Mouse (Mus musculus) neural tube, embryonic 13.5 days (tissue): Measurements from ENCODE around the gene Selenov. TPM values are rescaled to one million over a fixed set of nuclear protein-coding genes. Genes with fewer than 3 reads are reported as not detected.

Experiments
- ATAC-seq: fragments of 200-750 bp; cut with Nextera tagmentation; 2 replicates; pipeline ENCODE4 v1.8.0; 2017; ENCODE audit warnings: low read depth, mild to moderate bottlenecking, moderate TSS enrichment, moderate library complexity
- H3K27ac ChIP-seq: fragments of 300-500 bp; sonication (generic); replicated peaks from 2 replicates; pipeline ENCODE4 v1.5.1; 2015; ENCODE audit warnings: moderate library complexity, mild to moderate bottlenecking, inconsistent platforms
- H3K27me3 ChIP-seq: fragments of 300-500 bp; sonication (generic); 2 replicates; pipeline ENCODE4 v1.6.1; 2015; ENCODE audit warnings: mild to moderate bottlenecking, inconsistent platforms
- H3K36me3 ChIP-seq: fragments of 300-500 bp; sonication (generic); 2 replicates; pipeline ENCODE4 v1.6.1; 2015; ENCODE audit warnings: mild to moderate bottlenecking, inconsistent platforms
- H3K4me1 ChIP-seq: fragments of 300-500 bp; sonication (generic); replicated peaks from 2 replicates; pipeline ENCODE4 v1.6.1; 2015; ENCODE audit warnings: inconsistent platforms
- H3K4me2 ChIP-seq: fragments of 300-500 bp; sonication (generic); 2 replicates; pipeline ENCODE4 v1.6.1; 2015; ENCODE audit warnings: inconsistent platforms, mild to moderate bottlenecking, moderate library complexity
- H3K4me3 ChIP-seq: fragments of 300-500 bp; sonication (generic); 2 replicates; pipeline ENCODE4 v1.5.1; 2015; ENCODE audit warnings: mild to moderate bottlenecking, inconsistent platforms
- H3K9ac ChIP-seq: fragments of 300-500 bp; sonication (generic); 2 replicates; pipeline ENCODE4 v1.6.1; 2015; ENCODE audit warnings: moderate library complexity, mild to moderate bottlenecking, inconsistent platforms
- H3K9me3 ChIP-seq: fragments of 300-500 bp; sonication (generic); 2 replicates; pipeline ENCODE4 v1.6.1; 2016; ENCODE audit warnings: inconsistent platforms
- WGBS: fragments of 180-500 bp; shearing (Covaris S2); methylation state at CpG from one replicate; pipeline ENCODE4 v1.1.7; 2015; 5-methylcytosine and 5-hydroxymethylcytosine counted together
- polyA plus RNA-seq: library from polyadenylated mRNA; unstranded; fragments of >200 nt; fragmentation: Nextera tagmentation; extraction: Ambion mirVana; gene quantifications from 2 replicates; pipeline ENCODE4 v1.2.1, GENCODE M21; 2015

The Selenov gene
- polyA plus RNA-seq = 0.50 and 0.69 TPM in 2 replicates

DNA sequence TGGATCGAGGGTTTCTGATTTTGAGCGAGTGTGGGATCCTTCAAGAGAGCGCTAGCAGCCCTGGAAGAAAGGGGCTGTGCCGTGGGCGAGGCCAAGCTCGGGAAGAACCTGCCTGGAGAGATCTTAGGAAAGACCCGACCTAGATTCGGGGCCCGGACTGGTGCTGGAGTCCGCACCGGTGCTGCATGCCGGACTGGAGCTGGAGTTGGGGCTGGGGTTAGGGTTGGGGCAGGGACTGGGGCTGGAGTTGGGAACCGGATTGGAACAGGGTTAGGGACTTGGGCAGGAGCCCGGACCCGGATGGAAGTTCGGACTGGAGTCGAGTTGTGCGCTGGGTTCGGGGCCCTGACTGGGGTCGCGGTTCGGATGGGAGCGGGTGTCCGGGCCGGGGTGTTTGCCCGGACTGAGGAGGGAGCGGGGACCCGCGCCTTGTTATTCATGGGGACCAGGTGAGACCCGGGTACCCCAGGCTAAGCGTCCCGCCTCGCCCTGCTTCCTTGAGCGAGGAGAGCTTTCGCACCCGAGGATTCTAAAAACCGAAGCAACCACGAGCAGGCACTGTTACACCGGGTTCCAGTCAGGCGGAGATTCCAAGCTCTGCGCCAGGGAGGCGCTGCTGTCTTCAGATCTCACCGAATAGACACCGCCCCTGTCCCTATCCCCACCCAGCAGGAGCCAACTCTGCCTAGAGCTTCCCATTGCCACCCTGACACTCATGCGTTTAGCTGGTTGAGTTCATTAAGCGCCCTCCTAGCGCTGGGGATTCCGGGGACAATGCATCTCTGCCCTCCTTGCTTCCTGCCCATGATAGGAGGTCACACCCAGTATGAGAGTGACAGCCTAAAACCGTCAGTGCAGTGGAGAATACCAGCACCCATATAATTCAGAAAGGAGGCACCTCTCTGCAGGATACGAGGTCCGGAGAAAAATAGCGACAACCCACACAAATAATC is at the start of gene Selenov:
Selenov (minus strand) TSS at position 549 of the 953 bp plus-strand sequence.
- Histone ChIP-seq H3K4me1 (peaks cover 39% of the 10 kb centered on the region), H3K9ac (peak within 1 kb of the TSS; percentile 48), H3K27ac (no peak within 1 kb of the TSS), H3K9me3 (no peaks in the 10 kb centered on the region), H3K27me3 (peaks cover 66% of the 10 kb centered on the region), H3K4me3 (peak within 1 kb of the TSS; percentile 31), H3K36me3 (no peaks in the 10 kb centered on the region), H3K4me2 (peak within 1 kb of the TSS; percentile 54)
- peak; percentile 34 for ATAC-seq
- WGBS = 1% methylated on average over 52 of the region's 52 CpGs

DNA sequence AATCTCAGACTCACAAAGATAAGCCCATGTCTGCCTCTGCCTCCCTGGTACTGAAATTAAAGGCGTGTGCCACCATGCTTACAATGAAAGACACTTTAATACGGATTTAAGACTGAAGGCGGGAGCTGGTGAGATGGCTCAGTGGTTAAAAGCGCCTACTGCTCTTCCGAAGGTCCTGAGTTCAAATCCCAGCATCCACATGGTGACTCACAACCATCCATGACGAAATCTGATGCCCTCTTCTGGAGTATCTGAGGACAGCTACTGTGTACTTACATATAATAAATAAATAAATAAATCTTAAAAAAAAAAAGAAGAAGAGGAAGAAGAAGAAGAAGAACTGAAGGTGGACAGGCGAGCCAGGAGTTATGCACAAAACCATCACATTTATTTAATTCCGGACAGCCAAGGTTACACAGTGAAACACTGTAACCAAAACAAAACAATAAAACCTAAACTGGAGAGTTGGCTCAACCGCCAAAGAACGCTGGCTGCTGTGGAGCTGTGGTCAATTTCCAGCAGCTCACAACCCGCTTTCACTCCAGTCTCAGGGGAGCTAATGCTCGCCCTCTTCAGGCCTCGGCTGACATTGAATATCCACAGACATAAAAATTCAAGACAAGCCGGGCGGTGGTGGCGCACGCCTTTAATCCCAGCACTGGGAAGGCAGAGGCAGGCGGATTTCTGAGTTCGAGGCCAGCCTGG is 48.4 kb upstream of the Selenov start:
- 78% methylated on average over 19 of the region's 19 CpGs for WGBS

GRCm38 (mm10) chr7:28338108-28338998 is 47.4 kb upstream of the Selenov start, which contains the start of gene Supt5:
Supt5 (minus strand) TSS chr7:28338746.
- ATAC-seq = peak; percentile 99
- Histone ChIP-seq H3K27me3 (no peaks in the 10 kb centered on the region), H3K4me1 (peaks cover 30% of the 10 kb centered on the region), H3K4me3 (peak within 1 kb of the TSS; percentile 89), H3K9ac (peak within 1 kb of the TSS; percentile 96), H3K9me3 (no peaks in the 10 kb centered on the region), H3K36me3 (peaks cover 14% of the 10 kb centered on the region; the same call in 1 of the 2 replicates), H3K4me2 (peak within 1 kb of the TSS; percentile 89), H3K27ac (peak within 1 kb of the TSS; percentile 85)
- WGBS = under 1% methylated on average over 77 of the region's 77 CpGs

More for the DNA sequence above, 48.4 kb upstream of the Selenov start:
- no peaks in the 10 kb centered on the region for H3K9me3 ChIP-seq
- peaks cover 30% of the 10 kb centered on the region for H3K4me1 ChIP-seq
- H3K27ac ChIP-seq = peak overlapping the region; percentile 85
- H3K4me3 ChIP-seq = peak overlapping the region; percentile 89
- H3K36me3 ChIP-seq = peaks cover 9% of the 10 kb centered on the region; the same call in 1 of the 2 replicates
- H3K9ac ChIP-seq = peak overlapping the region; percentile 96; the same call in 1 of the 2 replicates
- ATAC-seq = 0 out of 2 replicates have a peak, but pooled peaks have one; percentile 3
- no peaks in the 10 kb centered on the region for H3K27me3 ChIP-seq
- peak overlapping the region; percentile 89 for H3K4me2 ChIP-seq

DNA sequence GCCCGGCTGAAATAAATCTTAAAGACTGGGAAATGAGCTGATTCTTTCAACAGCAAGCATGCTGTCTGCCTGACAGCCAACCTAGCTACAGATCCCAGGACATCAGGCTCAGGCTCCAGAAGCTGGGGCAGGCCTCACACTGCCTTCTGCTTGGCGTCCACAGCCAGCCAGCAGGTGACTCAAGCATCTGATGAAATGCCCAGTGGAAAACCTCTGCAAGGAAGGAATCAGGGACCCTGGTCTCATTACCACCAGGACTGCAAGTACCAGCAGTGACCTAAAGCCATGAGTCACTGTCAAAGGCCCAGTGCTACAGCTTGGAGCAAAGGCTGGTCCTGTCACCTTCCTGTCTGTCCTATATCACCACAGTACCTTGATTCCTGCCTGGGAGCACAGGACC is 44.5 kb upstream of the Selenov start:
- Histone ChIP-seq H3K9me3 (no peaks in the 10 kb centered on the region), H3K4me2 (no peak overlapping the region), H3K27ac (no peak overlapping the region), H3K27me3 (no peaks in the 10 kb centered on the region), H3K4me3 (no peak overlapping the region), H3K9ac (no peak overlapping the region), H3K36me3 (peaks cover 36% of the 10 kb centered on the region), H3K4me1 (peaks cover 30% of the 10 kb centered on the region)
- ATAC-seq = no peak
- 91% methylated on average over 2 of the region's 2 CpGs for WGBS

DNA sequence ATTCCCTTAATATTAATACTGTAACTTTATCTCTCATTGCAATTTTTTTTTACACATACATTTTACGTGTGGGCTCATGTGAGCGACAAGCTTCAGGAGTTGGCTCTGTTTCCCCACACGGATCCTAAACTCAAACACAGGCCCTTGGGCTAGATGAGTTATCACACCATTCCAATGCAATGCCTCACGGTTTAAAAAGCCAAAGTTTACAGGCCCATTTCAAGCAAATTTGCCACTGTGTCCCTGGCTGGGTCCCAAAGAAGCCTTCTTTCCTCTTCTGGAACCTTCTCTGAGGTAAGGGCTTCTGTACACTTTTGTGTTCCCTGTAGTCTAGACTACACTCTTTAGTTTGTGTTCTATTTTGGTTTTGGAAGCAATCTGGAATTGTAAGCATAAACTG is 43.5 kb upstream of the Selenov start:
- no peaks in the 10 kb centered on the region for H3K9me3 ChIP-seq
- no peak overlapping the region for H3K9ac ChIP-seq
- 91% methylated on average over 4 of the region's 4 CpGs for WGBS
- peaks cover 45% of the 10 kb centered on the region for H3K36me3 ChIP-seq
- no peak overlapping the region for H3K4me2 ChIP-seq
- no peak for ATAC-seq
- H3K27me3 ChIP-seq = no peaks in the 10 kb centered on the region
- H3K4me1 ChIP-seq = peaks cover 30% of the 10 kb centered on the region
- H3K4me3 ChIP-seq = no peak overlapping the region
- H3K27ac ChIP-seq = no peak overlapping the region

- no peak overlapping the region for H3K27ac ChIP-seq
- no peaks in the 10 kb centered on the region for H3K4me1 ChIP-seq
- no peaks in the 10 kb centered on the region for H3K27me3 ChIP-seq
- H3K9me3 ChIP-seq = no peaks in the 10 kb centered on the region
- H3K4me2 ChIP-seq = no peak overlapping the region
- 92% methylated on average over 2 of the region's 2 CpGs for WGBS
- no peak for ATAC-seq
- peaks cover 94% of the 10 kb centered on the region for H3K36me3 ChIP-seq
- H3K4me3 ChIP-seq = no peak overlapping the region
- no peak overlapping the region for H3K9ac ChIP-seq
Observed at GRCm38 (mm10) chr7:28328260-28328659, 37.3 kb upstream of the Selenov start.

DNA sequence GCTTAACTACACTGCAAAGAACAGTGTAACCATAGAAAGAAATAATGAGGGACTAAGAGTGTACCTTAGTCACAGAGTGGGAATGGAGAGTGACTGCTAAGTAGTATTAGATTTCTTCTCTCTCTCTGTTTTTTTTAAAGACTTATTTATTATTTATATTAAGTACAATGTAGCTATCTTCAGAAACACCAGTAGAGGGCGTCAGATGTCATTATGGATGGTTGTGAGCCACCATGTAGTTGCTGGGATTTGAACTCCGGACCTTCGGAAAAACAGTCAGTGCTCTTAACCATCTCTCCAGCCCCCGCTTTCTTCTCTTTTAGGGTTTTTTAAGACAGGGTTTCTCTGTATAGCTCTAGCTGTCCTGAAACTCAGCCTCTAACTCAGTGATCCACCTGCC is 35.5 kb upstream of the Selenov start:
- Histone ChIP-seq H3K9me3 (no peaks in the 10 kb centered on the region), H3K27ac (no peak overlapping the region), H3K4me1 (no peaks in the 10 kb centered on the region), H3K36me3 (peaks cover 100% of the 10 kb centered on the region), H3K4me3 (no peak overlapping the region), H3K9ac (no peak overlapping the region), H3K4me2 (no peak overlapping the region), H3K27me3 (no peaks in the 10 kb centered on the region)
- 81% methylated on average over 4 of the region's 4 CpGs for WGBS
- ATAC-seq = no peak

GRCm38 (mm10) chr7:28325293-28325692 is 34.3 kb upstream of the Selenov start:
- H3K36me3 ChIP-seq = peaks cover 100% of the 10 kb centered on the region
- no peaks in the 10 kb centered on the region for H3K4me1 ChIP-seq
- no peak overlapping the region for H3K27ac ChIP-seq
- no peak for ATAC-seq
- H3K27me3 ChIP-seq = no peaks in the 10 kb centered on the region
- H3K4me2 ChIP-seq = no peak overlapping the region
- no peaks in the 10 kb centered on the region for H3K9me3 ChIP-seq
- no peak overlapping the region for H3K4me3 ChIP-seq
- H3K9ac ChIP-seq = no peak overlapping the region
- 95% methylated on average over 8 of the region's 8 CpGs for WGBS

- no peak for ATAC-seq
- Histone ChIP-seq H3K27me3 (no peaks in the 10 kb centered on the region), H3K9me3 (no peaks in the 10 kb centered on the region), H3K36me3 (peaks cover 100% of the 10 kb centered on the region), H3K4me1 (no peaks in the 10 kb centered on the region), H3K4me2 (no peak overlapping the region), H3K4me3 (no peak overlapping the region), H3K9ac (no peak overlapping the region), H3K27ac (no peak overlapping the region)
- 94% methylated on average over 15 of the region's 15 CpGs for WGBS
Observed at GRCm38 (mm10) chr7:28321974-28322720, 31.2 kb upstream of the Selenov start.

- Histone ChIP-seq H3K9ac (no peak overlapping the region), H3K4me1 (no peaks in the 10 kb centered on the region), H3K4me2 (no peak overlapping the region), H3K9me3 (no peaks in the 10 kb centered on the region), H3K36me3 (peaks cover 99% of the 10 kb centered on the region), H3K27me3 (no peaks in the 10 kb centered on the region), H3K4me3 (no peak overlapping the region), H3K27ac (no peak overlapping the region)
- WGBS = 94% methylated on average over 17 of the region's 17 CpGs
- ATAC-seq = no peak
Observed at GRCm38 (mm10) chr7:28318714-28319113, 27.7 kb upstream of the Selenov start.

GRCm38 (mm10) chr7:28318036-28318435 is 27.1 kb upstream of the Selenov start:
- Histone ChIP-seq H3K4me1 (no peaks in the 10 kb centered on the region), H3K4me3 (no peak overlapping the region), H3K27me3 (no peaks in the 10 kb centered on the region), H3K9ac (no peak overlapping the region), H3K4me2 (no peak overlapping the region), H3K9me3 (no peaks in the 10 kb centered on the region), H3K27ac (no peak overlapping the region), H3K36me3 (peaks cover 92% of the 10 kb centered on the region)
- no peak for ATAC-seq
- 84% methylated on average over 3 of the region's 3 CpGs for whole genome bisulfite sequencing
